Mouse (Mus musculus) right cerebral cortex, postnatal 25 days (tissue): Measurements from ENCODE around the gene Cnga2.
"Not testable (repeated sequence)": the region's sequence is repeated elsewhere in the genome, so short reads cannot be mapped to it uniquely, and the experiment has no call there.

Source experiments
- DNase-seq: peaks from one replicate; pipeline ENCODE4 v3.0.0; 2022

Cnga2 gene

DNA sequence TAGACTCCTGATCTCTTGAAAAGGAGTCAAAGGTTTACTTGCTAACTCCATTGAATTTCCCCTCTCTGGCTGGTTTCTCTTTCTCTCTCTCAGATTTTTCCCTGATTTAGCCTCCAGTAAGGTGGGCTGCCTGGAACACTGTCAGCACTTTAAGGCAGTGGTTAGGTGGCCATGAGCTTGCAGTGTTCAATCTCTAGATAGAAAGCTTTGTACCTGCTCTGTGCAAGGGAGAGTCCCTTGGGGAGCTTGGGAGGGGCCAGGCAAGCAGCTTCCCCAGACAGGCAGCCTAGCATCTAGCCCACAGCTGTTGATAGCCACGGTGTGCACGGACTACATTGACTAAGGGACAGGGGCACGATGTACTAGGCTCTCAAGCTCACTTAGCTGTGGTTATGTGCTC lies at the start of gene Cnga2:
TSS of gene Cnga2 (plus strand) at position 301 of the 400 bp plus-strand sequence.
- no peak for DNase-seq

DNA sequence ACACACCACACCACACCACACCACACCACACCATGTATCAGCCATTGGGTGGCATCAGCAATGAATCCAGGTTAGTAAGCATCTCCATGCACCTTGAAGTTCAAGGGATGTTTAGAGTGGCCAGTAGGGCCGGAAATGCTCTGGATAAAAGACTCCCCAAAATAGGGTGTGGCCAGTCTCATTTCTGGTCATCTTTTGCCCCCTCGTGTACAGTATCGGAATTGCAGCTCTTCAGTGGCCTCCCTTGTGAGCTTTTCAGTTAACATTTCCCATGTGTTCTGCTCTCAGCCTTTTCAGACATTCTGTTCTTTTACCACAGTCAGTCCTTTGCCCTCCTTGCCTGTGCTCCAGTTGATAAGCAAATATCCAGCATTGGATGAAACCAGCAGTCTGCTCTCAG lies 45.0 kb upstream of the Cnga2 start:
- peak; percentile 7 for DNase-seq

DNA sequence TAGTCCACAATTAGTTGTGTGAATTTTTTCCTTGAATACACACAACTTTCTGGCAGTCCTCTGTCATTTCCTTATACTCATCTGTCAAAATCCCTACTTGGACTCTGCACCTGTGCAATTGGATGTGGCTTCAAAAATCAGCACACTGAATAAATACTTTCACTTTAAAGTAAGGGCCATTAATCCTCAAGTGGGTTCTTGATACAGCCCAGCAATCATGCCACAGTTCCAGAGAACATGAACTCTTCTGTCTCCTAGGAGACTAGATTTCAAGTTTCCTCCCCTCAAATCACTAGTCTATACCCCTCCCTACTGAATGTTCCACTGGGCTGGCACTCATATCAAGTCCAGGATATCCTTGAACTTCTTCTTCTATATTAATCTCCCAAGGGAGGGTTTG lies 33.3 kb upstream of the Cnga2 start:
- no peak for DNase-seq

DNA sequence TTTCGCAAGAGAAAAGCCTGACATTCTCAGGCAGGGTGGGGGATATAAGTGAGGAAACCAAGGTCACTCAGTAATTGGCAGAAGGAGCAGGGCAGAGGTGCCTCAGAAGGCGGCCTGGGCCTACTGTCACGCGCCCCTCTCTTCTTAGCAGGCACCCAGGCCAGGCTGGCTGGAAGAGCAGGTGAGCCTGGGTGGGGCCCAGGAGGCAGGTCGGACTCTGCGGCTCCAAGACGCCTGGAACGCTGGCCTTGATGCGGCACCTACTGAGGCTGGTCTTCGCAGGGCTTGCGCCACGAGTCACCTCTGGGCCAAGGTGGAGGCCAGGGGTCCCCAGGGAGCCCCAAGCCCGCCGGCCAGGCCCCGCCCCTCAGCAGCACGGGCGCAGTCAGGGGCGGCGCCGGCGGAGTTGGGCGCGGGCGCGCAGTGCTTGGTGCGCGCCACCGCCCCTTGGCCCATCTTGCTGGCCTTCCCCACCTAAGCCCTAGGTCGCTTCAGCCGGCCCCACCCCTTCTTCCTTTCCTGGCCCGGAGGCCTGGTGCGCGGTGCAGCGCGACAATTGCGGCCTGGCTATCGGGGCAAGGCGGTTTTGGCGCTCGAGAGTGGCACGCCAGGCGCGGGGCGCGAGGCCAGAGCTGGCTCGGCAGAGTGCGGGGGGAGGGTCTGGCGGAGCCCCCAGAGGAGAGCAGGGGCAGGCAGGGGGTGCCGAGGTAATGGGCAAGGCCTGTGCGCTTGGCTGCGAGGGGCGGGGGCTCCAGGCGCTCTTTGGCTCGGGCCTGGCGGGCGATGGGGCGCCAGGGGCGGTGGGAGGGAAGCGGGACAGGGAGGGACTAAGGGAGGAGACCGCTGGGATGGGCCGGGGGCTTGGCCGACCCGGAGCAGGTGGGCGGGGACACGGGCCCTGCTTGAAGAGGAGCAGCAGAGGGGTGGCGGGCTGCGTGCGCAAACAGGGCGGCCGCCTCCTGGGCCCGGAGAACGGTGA lies 29.3 kb upstream of the Cnga2 start, which contains the start of gene Prrg3:
TSS of gene Prrg3 (plus strand) at position 552 of the 979 bp plus-strand sequence.
- DNase-seq, result peak; percentile 22

DNA sequence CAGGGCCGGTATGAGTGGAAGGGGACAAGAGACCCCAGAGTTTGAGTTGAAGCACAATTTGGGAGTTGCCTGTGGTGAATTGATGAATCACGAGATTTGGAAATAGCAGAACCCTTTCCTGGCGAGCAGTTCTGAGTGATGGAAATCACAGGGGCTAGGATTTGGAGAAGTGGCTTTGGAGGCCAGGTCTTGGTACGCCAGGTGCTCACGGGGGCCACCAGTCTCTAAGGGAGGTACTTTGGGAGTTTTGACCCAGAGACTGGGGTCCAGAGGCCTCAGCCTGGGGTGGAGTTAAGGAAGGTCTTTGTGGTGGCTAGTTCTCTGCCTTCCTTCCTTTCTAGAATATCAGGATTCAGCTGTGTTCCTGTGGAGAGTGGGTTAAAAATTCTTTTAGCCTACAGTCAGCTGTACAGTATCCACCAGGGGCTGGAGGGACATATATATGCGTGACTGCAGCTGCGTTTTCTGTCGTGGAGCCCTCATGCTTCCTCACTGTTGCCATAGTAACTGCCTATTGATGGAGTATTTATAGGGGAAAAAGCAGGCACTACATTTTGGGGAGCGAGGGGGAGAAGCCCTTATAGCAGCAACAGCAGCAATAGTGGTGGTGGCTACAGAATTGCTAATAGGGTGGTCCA lies 28.3 kb upstream of the Cnga2 start:
- peak; percentile 17 for DNase-seq

DNA sequence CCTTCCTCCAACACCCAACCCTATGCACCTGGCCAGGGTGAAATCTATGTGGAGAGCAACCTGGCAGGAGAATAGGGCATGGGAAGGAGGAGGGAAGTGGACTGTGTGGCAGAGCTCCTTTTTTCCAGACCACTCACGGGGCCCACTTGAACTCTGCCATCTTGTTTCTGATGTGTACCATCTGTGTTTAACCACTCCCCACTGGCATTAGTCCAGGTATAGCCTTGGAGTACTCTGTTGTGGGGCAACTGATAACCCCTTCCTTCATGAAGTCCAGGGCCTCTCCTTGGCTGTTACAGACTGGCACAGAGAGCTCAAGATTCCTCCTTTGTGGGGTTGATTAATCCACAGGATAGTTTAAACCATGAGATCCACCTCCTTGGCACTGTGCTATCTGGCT lies 23.4 kb upstream of the Cnga2 start:
- DNase-seq, result no peak

DNA sequence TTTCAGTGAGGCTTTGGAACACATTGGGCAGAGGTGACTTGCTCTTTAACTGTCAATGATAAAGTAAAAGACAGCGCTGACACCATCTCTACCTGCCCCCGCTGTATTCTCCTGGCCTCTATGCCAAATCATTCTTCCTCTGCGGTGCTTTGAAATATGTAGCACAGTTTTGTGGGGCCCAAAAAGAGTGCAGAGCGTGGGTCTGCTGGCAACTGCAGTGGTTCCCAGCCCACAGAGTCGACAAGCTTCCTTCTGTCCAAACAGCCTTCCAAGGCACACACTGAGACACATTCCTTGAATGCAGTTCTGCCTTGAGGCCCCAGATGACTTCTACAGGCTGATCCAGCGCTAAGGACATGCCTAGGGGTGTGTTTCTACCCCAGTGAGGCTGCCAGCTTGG lies 22.8 kb upstream of the Cnga2 start:
- peak; percentile 28 for DNase-seq

DNA sequence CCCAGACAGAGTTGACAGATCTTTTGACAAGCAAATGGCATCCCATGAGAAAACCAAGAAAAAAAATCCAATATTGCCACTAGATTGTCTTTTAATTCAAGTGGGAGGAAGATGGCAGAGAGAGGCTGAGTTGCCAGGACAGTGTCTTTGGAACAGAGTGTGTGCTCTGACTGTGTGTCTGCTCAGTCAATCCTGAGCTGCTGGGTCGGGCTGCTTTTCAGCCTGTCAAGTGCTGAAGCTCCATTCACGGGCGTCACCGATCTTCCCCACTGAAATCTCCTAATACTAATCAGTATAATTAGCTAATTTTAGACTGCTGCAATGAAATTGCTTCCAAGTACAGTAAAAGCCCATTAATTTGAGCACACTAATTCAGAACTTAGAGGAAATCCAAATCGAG lies 20.3 kb upstream of the Cnga2 start:
- DNase-seq, result no peak

DNA sequence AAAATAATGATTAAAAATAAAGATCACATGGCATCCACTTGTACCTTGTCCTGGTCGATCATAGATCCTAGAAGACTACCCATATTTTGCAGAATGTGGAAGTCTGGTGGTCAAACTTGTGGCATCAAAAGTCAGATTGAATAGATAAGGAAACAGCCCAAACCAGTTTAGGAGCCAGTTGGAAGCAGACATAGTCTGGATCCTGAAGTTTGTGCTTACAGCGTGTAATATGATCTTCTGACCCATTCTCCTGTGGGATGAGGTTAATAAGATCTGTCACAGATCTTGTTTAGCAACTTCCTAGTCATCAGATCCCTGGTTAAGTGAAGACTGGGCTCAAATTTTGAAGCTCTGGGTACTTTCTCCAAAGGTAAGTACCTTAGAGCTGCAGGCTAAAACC lies 19.0 kb upstream of the Cnga2 start, which contains the start of gene Fate1:
TSS of gene Fate1 (plus strand) at position 301 of the 400 bp plus-strand sequence.
- DNase-seq, result no peak

DNA sequence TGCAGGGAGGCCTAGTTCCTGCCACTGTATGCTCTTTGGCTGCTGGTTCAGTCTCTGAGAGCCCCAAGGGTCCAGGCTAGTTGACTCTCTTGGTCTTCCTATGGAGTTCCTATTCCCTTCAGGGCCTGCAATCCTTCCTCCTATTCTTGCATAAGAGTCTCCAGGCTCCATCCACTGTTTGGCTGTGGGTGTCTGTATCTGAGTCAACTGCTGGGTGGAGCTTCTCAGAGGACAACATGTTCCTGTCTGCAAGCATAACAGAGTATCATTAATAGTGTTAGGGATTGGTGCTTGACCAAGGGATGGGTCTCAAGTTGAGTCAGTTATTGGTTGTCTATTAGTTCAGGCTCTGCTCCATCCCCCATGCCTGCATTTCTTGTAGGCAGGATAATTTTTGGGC lies 14.0 kb upstream of the Cnga2 start:
- DNase-seq, result not testable (repeated sequence)

DNA sequence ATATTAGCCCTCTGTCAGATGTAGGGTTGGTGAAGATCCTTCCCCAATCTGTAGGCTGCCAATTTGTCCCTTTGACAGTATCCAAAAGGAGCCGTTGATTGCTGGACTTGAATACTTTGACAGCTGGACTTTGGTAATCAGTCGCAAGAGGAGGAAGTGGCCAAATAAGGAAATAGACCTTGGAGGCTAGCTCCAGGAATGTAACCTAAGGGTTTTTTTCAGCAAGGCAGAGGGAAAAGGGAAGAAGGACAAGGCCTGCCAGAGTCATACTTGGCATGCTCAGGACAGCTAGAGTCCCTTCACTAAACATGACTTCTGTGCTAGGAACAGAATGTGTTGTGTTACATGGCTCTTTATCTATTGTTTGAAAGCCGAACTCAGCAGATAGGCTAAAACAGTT lies 11.2 kb upstream of the Cnga2 start:
- no peak for DNase-seq

DNA sequence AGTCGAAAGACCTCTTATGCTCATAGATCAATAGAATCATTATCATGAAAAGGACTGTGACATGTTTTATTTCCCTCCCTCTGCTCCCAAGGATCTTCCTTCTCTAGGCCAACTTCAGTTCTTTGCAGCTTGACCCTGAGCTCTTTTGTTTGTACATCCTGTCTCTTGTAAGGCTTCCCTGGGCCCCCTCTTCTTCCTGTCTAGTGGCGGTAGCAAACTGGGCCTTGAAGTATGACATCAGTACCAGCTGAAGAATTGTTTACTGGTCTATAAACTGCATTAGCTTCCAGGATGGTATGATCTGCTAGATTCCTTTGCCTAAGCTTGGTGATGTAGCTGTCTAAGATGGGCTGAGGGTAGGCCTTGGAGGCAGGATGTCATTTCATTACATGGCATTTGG lies 10.3 kb upstream of the Cnga2 start:
- no peak for DNase-seq

DNA sequence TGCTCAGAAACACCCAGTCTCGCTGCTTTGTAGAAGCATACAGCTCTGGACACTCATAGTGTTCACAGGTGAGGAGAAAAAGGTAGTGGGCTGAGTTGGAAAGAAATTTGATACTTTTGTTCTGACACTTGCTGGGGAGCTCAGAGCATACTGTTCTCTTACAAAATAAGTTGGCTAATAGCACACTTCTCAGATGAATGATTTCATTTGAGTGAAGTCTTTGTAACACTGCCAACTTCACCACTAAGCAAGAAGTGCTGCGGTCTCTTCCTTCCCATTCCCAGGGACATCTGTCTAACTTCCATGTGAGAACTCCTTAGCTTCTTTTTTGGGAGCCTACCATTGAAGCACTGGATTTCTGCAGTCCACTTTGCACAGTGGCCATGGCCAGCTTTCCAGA lies 8.4 kb upstream of the Cnga2 start:
- no peak for DNase-seq

DNA sequence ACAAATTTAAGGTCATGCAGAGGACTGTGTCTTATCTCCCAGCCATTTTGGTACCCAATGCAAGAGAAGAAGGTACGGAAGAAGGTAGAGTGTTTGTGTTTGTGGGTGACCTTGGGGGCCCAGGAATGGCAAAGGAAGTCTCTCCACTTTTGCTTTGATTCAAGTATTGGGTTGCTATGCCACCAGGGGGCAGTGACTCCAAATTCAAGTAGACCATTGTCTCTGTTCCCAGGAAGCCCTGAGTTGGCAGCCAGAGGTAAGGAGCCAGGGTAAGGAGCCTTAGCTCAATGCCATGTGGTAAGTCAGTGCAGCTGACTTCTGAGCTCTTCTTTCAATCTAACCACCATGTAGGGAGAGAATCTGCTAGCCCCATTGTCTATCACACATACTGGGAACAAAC lies 7.9 kb upstream of the Cnga2 start:
- DNase-seq, result no peak

DNA sequence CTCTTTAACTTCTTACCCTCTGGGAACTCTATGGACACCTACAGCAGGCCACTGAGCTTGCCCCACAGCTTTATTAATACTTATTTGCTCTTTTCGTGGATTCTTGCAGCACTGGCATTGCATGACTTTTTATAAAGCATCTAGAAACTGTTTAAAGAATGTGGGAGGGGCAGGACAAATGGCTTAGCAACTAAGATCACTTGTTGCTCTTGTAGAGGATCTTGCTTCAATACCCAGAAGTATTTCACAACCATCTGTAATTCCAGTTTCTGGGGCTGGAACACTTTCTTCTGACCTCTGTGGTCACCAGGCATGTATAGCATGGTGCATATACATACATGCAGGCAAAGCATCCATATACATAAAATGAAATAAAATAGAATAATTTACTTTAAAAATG lies 4.3 kb downstream of the Cnga2 start:
- DNase-seq, result no peak

DNA sequence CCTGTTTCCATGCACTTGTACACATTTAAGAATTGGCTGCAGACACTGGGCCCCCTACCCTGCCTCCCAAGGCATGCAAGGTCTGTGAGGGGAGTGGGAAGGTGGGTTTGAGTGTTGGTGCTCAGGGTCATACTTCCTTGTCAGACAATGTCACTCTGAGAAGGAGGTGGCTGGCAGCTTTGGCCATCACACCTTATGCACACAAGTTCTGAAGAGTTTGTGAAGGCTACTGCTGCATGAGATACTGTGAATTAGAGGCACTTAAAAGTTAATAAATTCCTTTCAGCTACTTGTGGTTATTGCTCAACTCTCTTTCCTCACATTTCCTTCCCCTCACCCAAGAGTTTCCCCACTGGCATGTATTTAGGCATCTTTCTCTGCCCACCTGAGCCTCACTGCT lies 18.3 kb downstream of the Cnga2 start:
- no peak for DNase-seq

DNA sequence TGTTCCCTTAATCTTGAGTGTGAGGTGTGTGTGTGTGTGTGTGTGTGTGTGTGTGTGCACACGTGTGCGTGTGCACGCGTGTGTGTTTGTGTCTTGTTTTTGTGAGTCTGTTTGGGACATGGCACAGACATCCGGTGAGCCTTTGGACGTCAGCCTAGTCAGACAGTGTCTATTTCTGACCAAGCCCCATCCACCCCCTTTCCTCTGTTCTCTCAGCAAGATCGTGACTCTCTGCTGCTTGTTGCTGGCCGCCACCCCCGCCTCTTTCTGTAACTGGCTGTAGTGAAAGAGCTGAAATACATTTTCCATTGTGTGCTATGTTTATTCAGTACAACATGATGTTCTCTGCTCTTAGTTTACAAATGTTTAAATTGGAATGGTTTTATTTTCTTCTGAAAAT lies 20.6 kb downstream of the Cnga2 start:
- DNase-seq, result peak; percentile 40

DNA sequence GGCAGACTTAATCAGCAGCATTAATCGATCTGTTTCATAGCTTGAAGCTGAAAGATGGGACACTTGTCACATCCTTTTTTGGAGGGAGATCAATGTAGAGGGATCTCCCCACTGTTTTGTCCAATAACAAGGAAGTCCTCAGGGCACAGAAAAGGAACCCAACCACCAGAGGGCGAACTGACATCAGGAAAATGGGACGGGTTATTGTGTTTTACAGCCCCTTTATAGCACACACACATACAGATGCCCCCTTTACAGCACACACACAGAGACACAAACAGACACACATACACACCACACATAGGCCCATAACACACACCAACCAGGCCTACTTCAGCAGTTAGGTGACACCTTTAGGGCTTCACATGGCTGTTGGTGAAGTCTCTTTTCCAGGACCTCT lies 21.2 kb downstream of the Cnga2 start:
- DNase-seq, result peak; percentile 14

DNA sequence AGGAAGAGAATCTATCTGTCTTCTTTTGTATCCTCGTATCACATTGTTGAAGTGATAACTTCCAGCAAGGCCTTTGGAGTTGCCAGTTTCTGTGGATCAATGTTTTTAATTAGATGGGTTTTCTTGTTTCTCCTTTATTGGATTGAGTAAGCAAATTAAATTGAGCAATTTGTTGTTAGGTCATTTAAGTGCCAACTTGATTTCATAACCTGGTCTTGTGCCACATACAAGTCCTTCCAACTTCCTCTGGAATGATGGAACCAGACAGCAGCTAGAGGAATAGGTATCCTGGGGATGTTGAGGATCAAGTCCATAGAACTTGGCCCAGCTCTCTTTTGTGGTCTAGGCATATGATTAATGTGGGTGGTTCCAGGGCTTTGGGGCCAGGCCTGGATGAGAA lies 30.6 kb downstream of the Cnga2 start:
- DNase-seq, result no peak

DNA sequence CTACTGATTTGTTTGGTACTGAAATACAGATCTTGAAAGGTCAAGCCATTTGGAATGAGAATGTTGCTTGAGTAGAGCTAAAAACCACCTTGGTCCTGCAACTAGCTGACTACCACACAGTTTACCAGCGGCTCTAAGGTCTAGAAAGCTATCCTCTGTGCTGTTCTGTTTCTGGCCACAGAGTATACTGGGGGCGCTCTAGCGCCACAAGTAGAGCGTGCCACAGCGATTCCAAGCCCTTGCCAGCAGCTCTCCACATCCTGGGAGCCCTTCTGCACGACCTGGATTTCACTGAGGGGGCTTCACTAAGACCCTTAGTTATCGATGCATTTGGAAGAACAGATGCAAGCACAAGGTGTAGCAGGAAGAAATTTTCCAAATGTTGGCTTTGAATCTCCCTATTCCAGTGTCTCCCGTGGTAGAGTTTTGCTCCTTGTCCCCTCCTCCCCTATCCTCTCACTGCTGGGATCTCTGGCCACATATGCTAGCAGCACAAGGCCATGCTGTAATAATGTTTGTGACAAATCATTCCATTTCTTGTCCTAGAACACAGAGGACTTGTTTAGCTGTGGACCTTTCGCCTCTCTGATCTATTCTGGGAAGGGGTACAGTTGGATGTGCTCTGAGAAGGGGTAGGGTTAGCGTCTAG lies 31.2 kb downstream of the Cnga2 start:
- peak; percentile 14 for DNase-seq

DNA sequence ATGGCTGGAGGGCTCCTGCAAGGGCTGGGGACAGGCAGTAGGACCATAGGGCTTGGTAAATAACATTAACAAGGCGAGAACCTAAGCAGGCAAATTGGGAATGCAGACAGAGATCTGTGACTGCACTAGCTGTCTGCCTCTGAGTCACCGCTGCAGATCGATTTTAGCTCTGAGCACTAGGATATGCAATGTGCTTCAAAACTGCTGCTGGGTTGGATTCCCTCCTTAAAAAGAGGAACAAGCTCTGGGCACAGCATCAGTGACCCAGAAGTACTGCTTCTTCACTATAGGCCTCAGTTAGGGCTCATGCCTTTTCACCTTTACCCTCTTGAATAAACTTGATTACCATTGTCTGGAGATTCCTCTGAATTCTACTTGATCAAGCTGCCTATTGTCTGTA lies 31.9 kb downstream of the Cnga2 start:
- DNase-seq, result no peak

DNA sequence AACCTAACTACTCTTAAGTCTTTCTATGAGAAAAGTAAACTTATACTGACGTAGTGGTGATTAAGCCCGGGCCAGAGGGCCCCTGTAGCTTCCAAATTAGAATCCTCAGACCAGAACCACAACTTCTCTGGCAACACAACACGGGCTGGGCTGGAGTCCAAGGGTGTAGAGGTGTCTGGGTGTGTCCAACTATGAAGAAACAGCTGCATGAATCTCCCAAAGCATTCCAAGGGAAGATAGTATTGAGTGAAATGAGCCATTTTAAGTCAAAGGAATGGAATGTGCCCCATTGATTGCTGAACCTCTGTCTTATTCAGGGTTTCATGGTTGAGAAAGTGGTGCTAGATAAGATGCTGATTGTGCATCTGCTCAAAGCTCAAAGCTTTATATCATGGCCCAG lies 52.4 kb downstream of the Cnga2 start:
- DNase-seq, result no peak

DNA sequence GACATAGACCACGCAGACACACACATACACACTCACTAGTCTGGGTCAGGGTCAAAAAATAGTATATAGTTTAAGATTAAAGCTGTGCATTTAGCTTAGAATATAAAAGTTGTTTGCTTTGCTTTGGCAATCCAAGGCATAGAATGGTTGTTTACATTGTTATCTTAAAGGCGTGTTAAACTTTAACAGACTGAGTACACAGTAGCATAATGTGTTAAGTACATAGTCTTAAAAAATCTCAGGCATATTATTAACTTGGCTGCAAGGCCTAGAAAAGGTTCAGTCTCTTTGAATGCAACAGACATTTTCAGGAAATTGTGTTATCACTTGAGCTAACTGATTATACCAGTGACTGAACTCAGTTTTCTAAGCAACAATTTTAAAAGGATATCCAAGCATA lies 56.3 kb downstream of the Cnga2 start:
- no peak for DNase-seq
